Mouse (Mus musculus) yolk sac, embryonic 10.5 days (tissue): ENCODE measurements around the gene Lrrc66.

ENCODE experiments used
- DNase-seq: peaks from one replicate; pipeline ENCODE4 v3.0.0-alpha.2; 2017; ENCODE audit warnings: low spot score

Gene Lrrc66

GRCm38 (mm10) chr5:73556733-73557425, 75.4 kb downstream of the Lrrc66 start:
- DNase-seq: no peak
